Mouse (Mus musculus): ENCODE measurements at regions not wholly inside any gene's neighbourhood (a gene's known extent, or its start where the extent isn't known, plus 50 kb on each side); places are given as distances from the start of the nearest gene placed in this dataset.

DNA sequence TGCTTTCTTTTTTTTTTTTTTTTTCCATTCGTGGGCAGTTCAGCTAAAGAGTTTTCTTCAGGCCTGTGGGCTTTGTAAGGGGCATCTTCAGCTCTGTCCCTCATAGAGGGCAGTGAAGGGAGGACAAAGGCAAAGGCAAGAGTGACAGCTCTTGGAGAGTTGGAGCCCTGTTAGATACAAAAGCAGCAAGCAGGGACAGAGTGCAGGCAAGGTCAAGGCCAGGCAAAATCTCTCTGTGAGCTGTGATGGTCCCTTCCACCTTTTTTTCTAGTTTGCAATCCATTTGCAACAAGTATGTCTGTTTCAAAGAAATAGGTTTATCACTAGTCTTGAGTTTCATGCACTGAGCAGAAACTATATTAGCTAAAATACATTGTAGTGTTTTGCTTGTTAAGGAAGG is 86.2 kb upstream of the P2ry1 start:
- TF ChIP-seq CTCF (IDR thresholded peaks at IDR 0.05; ENCODE audit: low read depth): no peak
- no peak for TF ChIP-seq EP300 (IDR thresholded peaks at IDR 0.05; ENCODE audit: low read depth)
